Mouse (Mus musculus): ENCODE data around the gene Eaf2. TPM values are rescaled to one million over a fixed set of nuclear protein-coding genes. Genes with fewer than 3 reads are reported as not detected.

Eaf2 gene
- total RNA-seq, 1 experiment: 1.2 TPM

DNA sequence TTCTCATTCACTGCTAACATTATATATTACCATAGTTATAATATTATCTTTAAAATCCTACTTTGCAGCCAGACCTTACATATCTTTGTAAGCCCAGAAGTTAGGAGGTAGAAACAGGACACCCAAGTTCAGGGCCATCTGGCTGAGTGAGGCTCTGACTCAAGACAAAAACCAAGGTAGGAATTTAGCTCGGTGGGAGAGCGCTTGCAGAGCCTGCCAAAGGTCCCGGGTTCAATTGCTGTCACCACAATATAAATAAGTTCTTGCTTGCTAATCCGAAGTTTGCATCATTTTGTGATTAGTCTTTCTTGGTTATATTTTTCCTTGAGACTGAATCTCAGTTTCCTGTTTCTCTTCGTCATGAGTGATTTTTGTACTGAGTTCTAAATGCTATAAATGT lies 28.4 kb upstream of the Eaf2 start:
- Histone ChIP-seq H3K4me1 (ENCODE audit: control insufficient read depth in 2 of 2, insufficient read depth in 2 of 2, low read length in 2 of 2, poor library complexity in 1 of 2) (no peaks in the 10 kb centered on the region), H3K36me3 (ENCODE audit: control insufficient read depth, insufficient read depth, low read length, poor library complexity, severe bottlenecking) (peaks cover 2% of the 10 kb centered on the region; the same call in 1 of the 2 replicates), H3K4me3 (ENCODE audit: insufficient read depth in 1 of 2, low read depth in 1 of 2, low read length in 2 of 2, poor library complexity in 1 of 2, severe bottlenecking in 1 of 2) (no peak overlapping the region), H3K9me3 (ENCODE audit: control insufficient read depth, insufficient read depth, low read depth, low read length) (no peaks in the 10 kb centered on the region), H3K27ac (ENCODE audit: insufficient read depth, low read depth, low read length, poor library complexity, severe bottlenecking) (no peak overlapping the region), H3K9ac (ENCODE audit: insufficient read depth, low read depth, low read length, poor library complexity, severe bottlenecking) (no peak overlapping the region)
- TF ChIP-seq MAFK (IDR thresholded peaks at IDR 0.05; ENCODE audit: insufficient read depth, low read depth, low read length) (no peak), ZC3H11A (IDR thresholded peaks at IDR 0.05; ENCODE audit: borderline replicate concordance, low read depth, low read length) (no peak), HCFC1 (IDR thresholded peaks at IDR 0.05; ENCODE audit: borderline replicate concordance, insufficient read depth, low read length) (no peak)
- DNase-seq (ENCODE audit: low read depth, low spot score): no peak
- in situ Hi-C loops (cut with MboI; ENCODE audit: low sequenced_read_pairs in 2 of 2, unreplicated experiment in 2 of 2): no loop called here

DNA sequence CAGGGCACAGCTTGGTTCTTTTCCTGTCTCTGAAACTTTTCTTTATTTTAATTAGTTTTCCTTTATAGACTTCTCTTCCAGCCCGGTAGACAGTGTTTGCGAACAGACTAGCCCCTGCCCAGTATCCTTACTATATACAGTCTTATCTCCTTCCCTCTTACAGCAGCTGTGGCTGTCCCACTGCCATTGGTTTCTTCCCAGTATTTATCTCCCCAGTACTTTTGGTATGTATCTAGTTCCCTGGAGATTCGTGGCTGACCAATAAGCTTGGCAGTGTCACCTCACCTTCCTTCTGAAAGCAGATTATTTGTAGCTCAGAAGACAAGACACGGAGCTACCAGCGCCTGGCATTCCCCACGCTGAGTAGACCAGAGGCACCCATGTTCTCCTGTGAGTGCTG lies 21.9 kb upstream of the Eaf2 start:
- in situ Hi-C loops (cut with MboI; ENCODE audit: low sequenced_read_pairs in 2 of 2, unreplicated experiment in 2 of 2): no loop called here
- TF ChIP-seq ZC3H11A (IDR thresholded peaks at IDR 0.05; ENCODE audit: borderline replicate concordance, low read depth, low read length): no peak
- no peak for TF ChIP-seq HCFC1 (IDR thresholded peaks at IDR 0.05; ENCODE audit: borderline replicate concordance, insufficient read depth, low read length)
- TF ChIP-seq CHD2 (IDR thresholded peaks at IDR 0.05; ENCODE audit: low read depth, low read length): no peak
- TF ChIP-seq ZNF384 (IDR thresholded peaks at IDR 0.05; ENCODE audit: low read depth, low read length): no peak
- TF ChIP-seq MAFK (IDR thresholded peaks at IDR 0.05; ENCODE audit: insufficient read depth, low read depth, low read length): no peak
- Histone ChIP-seq H3K9me3 (ENCODE audit: control insufficient read depth, insufficient read depth, low read depth, low read length) (no peaks in the 10 kb centered on the region), H3K27ac (ENCODE audit: insufficient read depth, low read depth, low read length, poor library complexity, severe bottlenecking) (no peak overlapping the region), H3K36me3 (ENCODE audit: control insufficient read depth, insufficient read depth, low read length, poor library complexity, severe bottlenecking) (peaks cover 11% of the 10 kb centered on the region), H3K4me1 (ENCODE audit: control insufficient read depth in 2 of 2, insufficient read depth in 2 of 2, low read length in 2 of 2, poor library complexity in 1 of 2) (no peaks in the 10 kb centered on the region), H3K9ac (ENCODE audit: insufficient read depth, low read depth, low read length, poor library complexity, severe bottlenecking) (no peak overlapping the region), H3K4me3 (ENCODE audit: insufficient read depth in 1 of 2, low read depth in 1 of 2, low read length in 2 of 2, poor library complexity in 1 of 2, severe bottlenecking in 1 of 2) (no peak overlapping the region)
- DNase-seq (ENCODE audit: low read depth, low spot score): no peak

DNA sequence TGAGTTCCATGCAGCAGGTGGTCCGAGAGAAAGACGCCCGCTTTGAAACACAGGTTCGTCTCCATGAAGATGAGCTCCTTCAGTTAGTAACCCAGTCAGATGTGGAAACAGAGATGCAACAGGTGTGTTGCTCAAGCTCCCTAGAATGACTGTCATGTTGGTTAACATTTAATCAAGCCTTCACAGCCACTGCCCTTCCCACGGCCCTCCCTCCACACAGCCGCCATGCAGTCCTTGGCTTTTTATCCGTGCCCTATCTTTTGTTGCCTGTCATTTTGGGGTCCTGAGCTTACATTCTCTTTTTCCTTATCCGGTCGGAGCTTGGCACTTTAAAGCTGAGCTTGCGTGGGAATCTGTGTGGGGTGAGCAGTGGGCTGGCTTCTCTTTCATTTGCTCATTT lies 18.5 kb upstream of the Eaf2 start:
- Histone ChIP-seq H3K27ac (ENCODE audit: insufficient read depth, low read depth, low read length, poor library complexity, severe bottlenecking) (no peak overlapping the region), H3K9me3 (ENCODE audit: control insufficient read depth, insufficient read depth, low read depth, low read length) (no peaks in the 10 kb centered on the region), H3K9ac (ENCODE audit: insufficient read depth, low read depth, low read length, poor library complexity, severe bottlenecking) (no peak overlapping the region), H3K4me3 (ENCODE audit: insufficient read depth in 1 of 2, low read depth in 1 of 2, low read length in 2 of 2, poor library complexity in 1 of 2, severe bottlenecking in 1 of 2) (no peak overlapping the region), H3K4me1 (ENCODE audit: control insufficient read depth in 2 of 2, insufficient read depth in 2 of 2, low read length in 2 of 2, poor library complexity in 1 of 2) (no peaks in the 10 kb centered on the region), H3K36me3 (ENCODE audit: control insufficient read depth, insufficient read depth, low read length, poor library complexity, severe bottlenecking) (peaks cover 16% of the 10 kb centered on the region)
- TF ChIP-seq CHD2 (IDR thresholded peaks at IDR 0.05; ENCODE audit: low read depth, low read length): no peak
- no peak for TF ChIP-seq ZNF384 (IDR thresholded peaks at IDR 0.05; ENCODE audit: low read depth, low read length)
- TF ChIP-seq ZC3H11A (IDR thresholded peaks at IDR 0.05; ENCODE audit: borderline replicate concordance, low read depth, low read length): no peak
- TF ChIP-seq HCFC1 (IDR thresholded peaks at IDR 0.05; ENCODE audit: borderline replicate concordance, insufficient read depth, low read length): no peak
- TF ChIP-seq MAFK (IDR thresholded peaks at IDR 0.05; ENCODE audit: insufficient read depth, low read depth, low read length): no peak
- DNase-seq (ENCODE audit: low read depth, low spot score): no peak
- in situ Hi-C loops (cut with MboI; ENCODE audit: low sequenced_read_pairs in 2 of 2, unreplicated experiment in 2 of 2): no loop called here

DNA sequence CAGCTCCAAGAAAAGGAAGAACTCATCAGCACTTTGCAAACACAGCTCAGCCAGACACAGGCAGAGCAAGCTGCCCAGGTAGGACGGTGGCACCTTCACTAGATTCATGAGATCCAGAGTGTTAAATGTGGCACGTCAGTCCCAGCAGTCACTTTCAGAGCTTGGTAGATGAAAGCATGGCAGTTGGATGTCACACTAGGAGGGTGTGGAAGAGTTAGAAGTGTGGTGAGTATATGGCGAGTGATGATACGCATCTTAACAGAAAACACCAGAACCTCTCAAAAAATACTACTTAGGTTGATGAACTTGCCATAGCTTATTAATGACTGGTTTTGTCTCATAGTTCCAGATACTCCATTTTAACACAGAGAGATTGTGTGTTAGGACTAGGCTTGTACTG lies 16.6 kb upstream of the Eaf2 start:
- no peaks in the 10 kb centered on the region for H3K4me1 ChIP-seq (ENCODE audit: control insufficient read depth in 2 of 2, insufficient read depth in 2 of 2, low read length in 2 of 2, poor library complexity in 1 of 2)
- in situ Hi-C loops (cut with MboI; ENCODE audit: low sequenced_read_pairs in 2 of 2, unreplicated experiment in 2 of 2): no loop called here

DNA sequence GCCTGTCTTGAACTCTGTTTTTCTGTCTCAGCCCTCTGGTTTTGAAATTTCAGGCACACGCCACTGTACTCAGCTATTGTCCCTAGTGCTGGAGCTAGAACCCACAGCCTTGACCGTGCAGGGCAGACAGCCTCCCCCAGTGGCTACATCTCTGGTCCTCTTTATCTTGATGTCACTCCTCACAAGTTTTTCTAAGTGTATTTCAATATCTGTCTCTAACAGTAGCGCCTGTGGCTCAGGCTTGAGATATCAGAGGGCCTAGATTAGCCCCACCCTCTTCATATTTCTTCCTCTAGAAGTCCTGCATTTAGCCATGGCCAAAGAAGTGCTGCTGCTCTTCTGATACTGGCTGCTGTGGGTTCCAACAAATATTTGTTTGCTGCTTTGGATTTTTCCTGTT lies 15.8 kb upstream of the Eaf2 start:
- no peak for TF ChIP-seq MAFK (IDR thresholded peaks at IDR 0.05; ENCODE audit: insufficient read depth, low read depth, low read length)
- no peak for TF ChIP-seq HCFC1 (IDR thresholded peaks at IDR 0.05; ENCODE audit: borderline replicate concordance, insufficient read depth, low read length)
- TF ChIP-seq ZNF384 (IDR thresholded peaks at IDR 0.05; ENCODE audit: low read depth, low read length): no peak
- TF ChIP-seq ZC3H11A (IDR thresholded peaks at IDR 0.05; ENCODE audit: borderline replicate concordance, low read depth, low read length): no peak
- TF ChIP-seq CHD2 (IDR thresholded peaks at IDR 0.05; ENCODE audit: low read depth, low read length): no peak
- H3K4me3 ChIP-seq (ENCODE audit: insufficient read depth in 1 of 2, low read depth in 1 of 2, low read length in 2 of 2, poor library complexity in 1 of 2, severe bottlenecking in 1 of 2): no peak overlapping the region
- in situ Hi-C loops (cut with MboI; ENCODE audit: low sequenced_read_pairs in 2 of 2, unreplicated experiment in 2 of 2): no loop called here
- H3K36me3 ChIP-seq (ENCODE audit: control insufficient read depth, insufficient read depth, low read length, poor library complexity, severe bottlenecking): peaks cover 18% of the 10 kb centered on the region
- no peak overlapping the region for H3K9ac ChIP-seq (ENCODE audit: insufficient read depth, low read depth, low read length, poor library complexity, severe bottlenecking)
- H3K27ac ChIP-seq (ENCODE audit: insufficient read depth, low read depth, low read length, poor library complexity, severe bottlenecking): no peak overlapping the region
- DNase-seq (ENCODE audit: low read depth, low spot score): no peak
- H3K9me3 ChIP-seq (ENCODE audit: control insufficient read depth, insufficient read depth, low read depth, low read length): no peaks in the 10 kb centered on the region
- no peaks in the 10 kb centered on the region for H3K4me1 ChIP-seq (ENCODE audit: control insufficient read depth in 2 of 2, insufficient read depth in 2 of 2, low read length in 2 of 2, poor library complexity in 1 of 2)

More for the DNA sequence above, 16.6 kb upstream of the Eaf2 start:
- H3K9me3 ChIP-seq (ENCODE audit: control insufficient read depth, insufficient read depth, low read depth, low read length): no peaks in the 10 kb centered on the region
- peaks cover 17% of the 10 kb centered on the region for H3K36me3 ChIP-seq (ENCODE audit: control insufficient read depth, insufficient read depth, low read length, poor library complexity, severe bottlenecking)
- H3K4me3 ChIP-seq (ENCODE audit: insufficient read depth in 1 of 2, low read depth in 1 of 2, low read length in 2 of 2, poor library complexity in 1 of 2, severe bottlenecking in 1 of 2): no peak overlapping the region
- H3K27ac ChIP-seq (ENCODE audit: insufficient read depth, low read depth, low read length, poor library complexity, severe bottlenecking): no peak overlapping the region
- TF ChIP-seq ZNF384 (IDR thresholded peaks at IDR 0.05; ENCODE audit: low read depth, low read length) (no peak), CHD2 (IDR thresholded peaks at IDR 0.05; ENCODE audit: low read depth, low read length) (no peak), MAFK (IDR thresholded peaks at IDR 0.05; ENCODE audit: insufficient read depth, low read depth, low read length) (no peak), ZC3H11A (IDR thresholded peaks at IDR 0.05; ENCODE audit: borderline replicate concordance, low read depth, low read length) (no peak), HCFC1 (IDR thresholded peaks at IDR 0.05; ENCODE audit: borderline replicate concordance, insufficient read depth, low read length) (no peak)
- H3K9ac ChIP-seq (ENCODE audit: insufficient read depth, low read depth, low read length, poor library complexity, severe bottlenecking): no peak overlapping the region
- no peak for DNase-seq (ENCODE audit: low read depth, low spot score)

Measured in ES-E14 (cell line).